Mouse (Mus musculus) adrenal gland (tissue): ENCODE results near the gene Ap3d1.

Source experiments
- intact Hi-C: fragments of 180-260 bp; cut with DNase I; formaldehyde crosslinking; loops from one replicate; pipeline ENCODE4 v1.15.1; 2025

The Ap3d1 gene

GRCm38 (mm10) chr10:80669737-80670485 is 72.2 kb downstream of the Ap3d1 start:
- intact Hi-C loops = no loop called here

- intact Hi-C loops = no loop called here
These were observed 73.0 kb downstream of the Ap3d1 start for GRCm38 (mm10) chr10:80669018-80669417.

- intact Hi-C loops = no loop called here
These were observed 73.5 kb downstream of the Ap3d1 start for GRCm38 (mm10) chr10:80668614-80669013.

GRCm38 (mm10) chr10:80666837-80667412 is 75.1 kb downstream of the Ap3d1 start:
- intact Hi-C loops = no loop called here

GRCm38 (mm10) chr10:80665981-80666733 is 75.9 kb downstream of the Ap3d1 start:
- intact Hi-C loops = no loop called here

GRCm38 (mm10) chr10:80665459-80665858 is 76.6 kb downstream of the Ap3d1 start:
- intact Hi-C loops = no loop called here

- intact Hi-C loops = no loop called here
These were observed 77.1 kb downstream of the Ap3d1 start for GRCm38 (mm10) chr10:80665016-80665380.

GRCm38 (mm10) chr10:80664197-80665015 is 77.7 kb downstream of the Ap3d1 start:
- intact Hi-C loops = no loop called here

GRCm38 (mm10) chr10:80663485-80664196 is 78.4 kb downstream of the Ap3d1 start:
- intact Hi-C loops = no loop called here

- intact Hi-C loops = no loop called here
These were observed 80.9 kb downstream of the Ap3d1 start for GRCm38 (mm10) chr10:80661149-80661548.

- intact Hi-C loops = loop anchor here (2.0 to 5.0 kb wide), 2 partner anchors 28 to 52 kb away; partner anchors contain the start of gene Gm49322
These were observed 82.9 kb downstream of the Ap3d1 start for GRCm38 (mm10) chr10:80659213-80659612.

- intact Hi-C loops = loop anchor here (2.0 to 5.0 kb wide), 2 partner anchors 28 to 52 kb away; partner anchors contain the start of gene Gm49322
These were observed 83.2 kb downstream of the Ap3d1 start for GRCm38 (mm10) chr10:80658841-80659202.

- intact Hi-C loops = loop anchor here (2.0 to 5.0 kb wide), 2 partner anchors 28 to 51 kb away; partner anchors contain the start of gene Gm49322
These were observed 83.7 kb downstream of the Ap3d1 start for GRCm38 (mm10) chr10:80658194-80658840.
